Mouse (Mus musculus) kidney, postnatal 14 days (tissue): ENCODE data around the gene Uqcc3.
A peak's percentile ranks its signal among the peaks of the same experiment; 100 is the strongest.
"Not testable (repeated sequence)": the region's sequence is repeated elsewhere in the genome, so short reads cannot be mapped to it uniquely, and the experiment has no call there.

Source experiments
- DNase-seq: peaks from one replicate; pipeline ENCODE4 v3.0.0; 2022; ENCODE audit warnings: mixed read lengths

Uqcc3 gene

DNA sequence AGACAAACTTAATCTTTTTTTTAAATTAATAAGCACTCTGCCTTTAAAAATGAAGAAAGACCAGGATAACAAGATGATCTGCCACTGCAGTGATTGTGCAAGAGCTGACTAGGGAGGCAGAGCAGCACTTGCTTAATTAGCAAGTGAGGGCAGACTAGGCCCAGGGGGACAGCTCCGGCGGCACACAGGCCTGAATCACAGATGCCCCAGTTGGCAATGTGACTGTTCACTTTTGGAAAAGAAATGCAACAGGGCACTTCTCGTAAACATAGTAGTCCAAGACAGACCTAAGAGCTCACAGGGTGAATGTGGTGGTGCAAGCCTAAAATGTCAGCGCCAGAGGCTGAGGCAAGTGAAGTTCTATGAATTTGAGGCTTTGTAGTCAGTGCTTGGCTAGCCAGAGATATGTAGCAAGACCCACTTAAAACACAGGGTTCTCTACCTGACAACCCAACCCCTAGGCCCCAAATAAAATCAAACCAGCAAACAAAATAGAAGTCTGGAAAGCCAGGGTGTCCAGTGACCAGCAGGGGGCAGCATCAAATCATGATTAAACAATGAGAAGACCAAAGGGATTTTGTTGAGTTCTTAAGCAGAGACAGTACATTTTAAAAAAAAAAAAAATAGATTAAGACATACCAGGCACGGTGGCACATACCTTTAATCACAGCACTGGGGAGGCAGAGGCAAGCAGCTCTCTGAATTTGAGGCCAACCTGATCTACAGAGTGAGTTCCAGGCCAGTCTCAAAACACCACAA lies 36.2 kb downstream of the Uqcc3 start:
- DNase-seq: peak; percentile 82

DNA sequence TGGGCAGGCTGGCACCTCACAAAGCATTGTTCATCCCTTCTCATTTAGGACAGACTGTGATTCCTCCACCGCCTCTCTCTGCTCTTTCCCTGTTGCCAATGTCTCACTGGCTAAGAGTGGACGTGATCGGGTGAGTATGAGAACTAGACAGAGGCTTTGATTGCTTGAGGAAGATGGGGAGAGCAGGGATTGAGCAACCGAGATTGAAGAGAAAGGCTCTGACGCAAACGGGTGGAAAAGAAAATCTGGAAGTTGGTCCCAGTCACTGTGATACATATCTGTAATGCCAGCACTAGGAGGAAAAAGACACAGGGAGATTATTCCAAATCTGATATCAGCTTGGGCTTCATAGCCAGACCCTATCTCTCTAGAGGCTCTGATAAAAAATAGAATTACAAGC lies 37.8 kb downstream of the Uqcc3 start:
- no peak for DNase-seq

DNA sequence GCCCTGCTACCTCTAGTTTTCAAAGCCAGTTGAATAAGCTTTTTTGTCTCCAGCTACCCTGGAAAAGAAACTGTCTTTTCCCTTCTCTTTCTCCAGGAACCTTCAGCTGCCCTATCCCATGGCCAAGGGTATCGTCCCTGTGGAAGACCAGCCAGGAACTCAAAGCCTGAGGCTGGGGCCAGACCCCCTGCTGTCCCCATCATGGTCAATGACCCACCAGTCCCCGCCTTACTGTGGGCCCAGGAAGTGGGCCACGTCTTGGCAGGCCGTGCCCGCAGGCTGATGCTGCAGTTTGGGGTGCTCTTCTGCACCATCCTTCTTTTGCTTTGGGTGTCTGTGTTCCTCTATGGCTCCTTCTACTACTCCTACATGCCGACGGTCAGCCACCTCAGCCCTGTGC lies 39.7 kb downstream of the Uqcc3 start:
- no peak for DNase-seq

DNA sequence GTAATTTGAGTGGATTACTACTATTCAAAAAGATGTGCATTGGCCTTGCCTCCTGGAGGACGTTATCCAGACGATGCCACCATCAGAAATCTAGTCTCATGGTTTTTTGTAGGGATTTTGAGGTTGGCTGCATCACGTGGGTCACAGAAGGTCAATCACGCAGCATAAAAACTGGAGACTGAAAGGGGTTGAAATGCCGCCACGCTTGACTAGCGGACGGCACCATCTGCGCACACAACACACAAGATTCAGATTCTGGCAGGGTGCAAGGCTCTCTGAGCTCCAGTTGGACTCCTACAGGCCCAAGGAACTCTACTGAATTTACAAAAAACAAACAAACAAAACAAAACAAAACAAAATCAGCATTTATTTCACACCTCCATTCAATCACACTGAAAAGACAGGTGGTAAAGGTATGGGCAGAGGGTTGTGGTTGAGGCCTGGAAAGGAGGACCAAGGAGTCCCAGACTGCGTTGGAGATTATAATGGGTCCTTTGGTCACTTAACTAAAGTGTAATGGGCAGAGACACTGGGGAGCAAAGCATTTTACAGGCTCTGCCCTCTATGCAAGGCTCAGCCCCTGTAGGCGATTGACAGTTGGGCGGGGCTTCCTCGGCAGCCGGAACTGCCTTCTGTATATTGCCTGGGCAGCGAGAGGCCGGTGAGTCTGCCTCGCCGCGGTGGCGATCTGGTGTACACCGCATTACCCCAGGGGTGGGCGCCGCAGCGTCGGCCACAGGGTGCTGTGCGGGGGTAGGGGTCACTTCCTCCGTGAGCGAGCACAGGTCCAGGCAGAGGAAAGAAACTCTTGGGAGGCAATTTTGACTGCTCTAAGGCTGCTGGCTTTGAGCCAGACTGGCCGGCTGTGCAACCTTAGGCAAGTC lies 40.6 kb downstream of the Uqcc3 start:
- DNase-seq: peak; percentile 88

DNA sequence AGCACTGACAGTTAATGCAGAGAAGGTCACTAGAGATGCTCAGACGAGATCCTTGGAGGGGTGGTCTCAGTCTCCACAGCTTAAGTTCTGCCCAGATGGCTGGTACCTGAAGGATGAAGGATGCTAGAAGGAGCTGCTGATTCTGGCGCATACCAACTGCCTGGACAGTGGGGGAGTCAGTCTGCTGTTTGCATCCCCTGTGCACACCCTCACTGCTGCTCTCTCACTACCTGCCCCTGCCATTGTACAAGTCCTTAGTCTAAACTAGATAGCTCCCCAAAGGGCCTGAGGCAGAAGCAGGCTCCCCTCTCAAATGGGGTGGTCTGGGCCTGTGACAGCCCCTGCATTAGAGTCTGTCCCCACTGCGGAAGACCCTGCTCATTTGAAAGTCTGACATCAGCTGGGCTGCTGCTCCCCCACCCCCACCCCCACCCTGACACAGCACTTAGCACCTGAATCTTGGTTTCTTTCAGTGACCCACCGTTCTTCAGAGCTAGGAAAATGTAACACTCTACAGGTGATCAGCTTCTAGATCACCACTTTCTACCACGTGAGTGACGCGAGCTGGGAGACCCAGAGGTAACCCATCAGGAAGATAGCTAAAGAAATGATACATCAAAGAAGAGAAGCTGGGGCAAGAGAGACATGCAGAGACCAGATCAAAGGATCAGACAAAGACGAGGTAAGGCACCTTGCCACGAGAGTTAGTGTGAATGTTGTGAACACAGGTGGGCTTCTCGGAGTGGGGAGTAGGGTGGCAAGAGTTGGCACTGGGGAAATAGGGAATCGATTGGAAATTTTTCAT lies 41.4 kb downstream of the Uqcc3 start, which contains the start of gene Gng3:
TSS of gene Gng3 (minus strand) at position 92 of the 805 bp plus-strand sequence.
- no peak for DNase-seq

DNA sequence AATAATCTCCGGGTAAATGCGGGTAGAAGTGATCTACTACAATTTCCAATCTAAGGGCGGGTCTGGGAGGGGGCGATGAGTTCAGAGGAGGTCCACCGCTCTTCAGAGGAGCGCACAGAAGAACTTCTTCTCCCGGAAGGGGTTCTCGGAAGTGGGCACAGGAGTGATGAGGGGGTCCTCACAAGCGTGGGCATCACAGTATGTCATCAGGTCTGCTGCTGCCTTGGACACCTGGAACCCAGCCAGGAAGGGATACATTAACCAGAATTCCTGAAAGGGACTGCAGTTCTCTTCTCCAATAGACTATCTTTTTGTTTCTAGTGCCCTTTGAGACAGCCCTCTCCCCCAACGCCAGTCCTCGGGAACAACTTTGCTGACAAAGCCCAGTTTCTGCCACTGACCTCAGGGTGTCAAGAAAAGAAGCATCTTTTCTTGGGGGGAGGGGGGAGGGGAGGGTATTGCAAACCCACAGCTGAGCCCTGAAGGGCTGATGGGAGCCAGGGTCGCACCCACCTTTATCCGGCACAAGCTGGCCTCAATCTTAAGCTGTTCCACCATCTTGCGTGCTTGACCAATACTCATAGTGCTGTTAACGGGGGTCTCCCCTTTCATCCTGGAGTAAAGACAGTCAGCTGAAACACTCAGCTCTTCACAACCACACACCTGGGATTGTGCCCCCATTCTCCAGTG lies 42.5 kb downstream of the Uqcc3 start:
- peak; percentile 82 for DNase-seq

DNA sequence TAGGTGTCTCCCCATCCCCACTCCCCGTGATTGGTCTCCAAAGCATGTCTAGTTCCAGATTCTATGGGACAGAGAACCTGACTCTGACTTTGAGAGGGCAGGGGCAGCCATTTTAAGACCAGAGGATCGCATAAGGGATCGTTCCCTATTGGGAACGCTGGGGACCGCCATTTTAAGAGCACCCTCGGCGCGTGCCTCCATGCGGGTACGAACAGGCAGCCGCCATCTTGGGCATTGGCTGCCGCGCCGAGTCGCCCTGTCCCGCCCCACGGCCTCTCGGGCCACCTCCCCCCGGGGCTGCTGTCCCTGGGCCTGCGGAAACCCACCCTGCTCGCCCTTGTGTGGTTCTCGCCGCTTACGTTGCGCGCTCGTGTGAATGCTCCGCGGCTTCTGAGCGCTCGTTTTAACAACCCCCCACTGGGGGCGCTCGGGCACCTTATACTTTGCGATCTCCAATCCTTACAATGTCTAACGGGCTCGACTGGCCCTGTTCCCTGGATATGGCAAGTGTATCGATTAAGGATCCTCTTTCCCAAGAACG lies 43.4 kb downstream of the Uqcc3 start, which contains the start of gene Bscl2:
TSS of gene Bscl2 (plus strand) at position 217 of the 541 bp plus-strand sequence.
- DNase-seq: peak; percentile 89

DNA sequence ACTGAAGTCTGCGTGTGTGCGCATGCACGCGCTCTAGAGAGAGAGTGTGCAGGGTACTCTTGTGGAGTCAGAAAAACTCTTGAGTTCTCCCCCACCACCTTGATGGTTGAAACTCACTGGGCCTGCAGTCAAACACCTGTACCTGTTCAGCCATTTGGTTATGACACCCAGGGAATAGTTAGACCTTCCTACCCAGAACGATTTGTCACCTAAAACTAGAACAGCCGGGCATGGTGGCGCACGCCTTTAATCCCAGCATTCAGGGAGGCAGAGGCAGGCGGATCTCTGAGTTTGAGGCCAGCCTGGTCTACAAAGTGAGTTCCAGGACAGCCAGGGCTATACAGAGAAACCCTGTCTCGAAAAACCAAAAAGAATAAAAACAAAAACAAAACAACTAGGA lies 44.4 kb downstream of the Uqcc3 start:
- not testable (repeated sequence) for DNase-seq

DNA sequence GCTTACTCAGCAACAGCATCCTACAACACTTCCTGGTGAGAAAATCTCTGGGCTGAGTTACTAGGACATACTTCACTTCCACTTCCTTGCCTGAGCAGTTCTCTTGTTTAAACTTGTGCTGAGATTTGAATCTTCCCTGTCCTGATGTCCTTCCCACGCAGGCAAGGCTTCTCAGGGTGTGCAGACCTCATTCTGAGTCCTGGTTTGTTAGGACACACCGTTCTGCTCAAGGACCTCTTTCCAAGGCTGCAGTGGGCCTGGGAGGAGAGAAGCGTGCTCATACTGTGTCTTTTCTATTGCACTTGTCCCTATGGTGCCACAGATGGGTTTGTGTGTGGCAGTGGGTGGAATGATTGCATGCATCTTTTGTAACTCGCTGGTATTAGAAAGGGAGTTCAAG lies 47.8 kb downstream of the Uqcc3 start:
- no peak for DNase-seq

DNA sequence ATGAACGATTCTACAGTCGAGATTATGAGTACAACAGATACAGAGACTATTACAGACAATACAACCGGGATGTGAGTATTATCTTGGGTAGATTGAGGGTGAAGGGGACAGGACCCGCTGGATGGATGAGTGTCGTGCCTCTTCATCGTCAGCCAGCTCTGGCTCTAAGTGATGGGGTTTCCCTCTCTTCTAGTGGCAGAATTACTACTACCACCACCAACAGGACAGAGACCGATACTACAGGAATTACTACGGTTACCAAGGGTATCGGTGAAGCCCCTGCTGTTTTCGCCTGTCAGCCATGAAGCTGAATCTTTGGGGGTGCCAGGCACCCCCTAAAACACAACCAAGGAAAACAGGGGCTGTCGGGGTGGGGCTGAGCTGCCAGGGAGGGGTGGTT lies 49.5 kb downstream of the Uqcc3 start:
- no peak for DNase-seq

DNA sequence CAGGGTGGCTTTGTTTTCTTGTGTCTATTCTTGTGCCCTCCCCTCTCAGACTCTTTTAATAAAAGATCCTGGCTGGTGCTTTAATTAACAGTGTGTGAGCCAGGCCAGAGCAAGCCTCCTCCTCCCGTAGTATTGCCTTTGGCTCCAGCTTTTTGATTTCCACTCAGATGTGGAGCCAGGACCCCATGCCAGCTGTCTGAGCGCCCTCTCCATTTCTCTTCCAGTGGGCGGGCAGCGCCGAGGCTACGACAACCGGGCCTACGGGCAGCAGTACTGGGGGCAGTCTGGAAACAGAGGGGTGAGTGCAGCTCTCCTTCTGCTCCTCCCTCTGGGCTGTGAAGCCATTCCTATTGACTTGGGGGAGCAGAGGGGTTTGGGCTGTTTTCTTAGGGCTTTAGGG lies 50.1 kb downstream of the Uqcc3 start:
- no peak for DNase-seq
